Mouse (Mus musculus) CH12.LX (cell line): ENCODE measurements around the gene Krtap27-1. TPM values are rescaled to one million over a fixed set of nuclear protein-coding genes. Genes with fewer than 3 reads are reported as not detected.

Experiments used
- DNase-seq: peaks from one replicate; pipeline ENCODE4 v3.0.0-alpha.2; 2013; ENCODE audit errors: extremely low read depth
- H3K27ac ChIP-seq: 2 replicates; pipeline ENCODE4 v1.5.1; 2012; ENCODE audit warnings: low read depth, mild to moderate bottlenecking, control low read depth, moderate library complexity; ENCODE audit not compliant: insufficient read depth
- H3K27me3 ChIP-seq: replicated peaks from 2 replicates; pipeline ENCODE3; 2012; ENCODE audit warnings: inconsistent platforms
- H3K36me3 ChIP-seq, 2 experiments: replicated peaks in 1 of 2; 2 replicates each; pipeline versions ENCODE3 to v1.6.1; 2012; ENCODE audit warnings: inconsistent platforms in 1 of 2, low read length in 1 of 2, mild to moderate bottlenecking in 1 of 2, mixed read lengths in 1 of 2, moderate library complexity in 1 of 2; ENCODE audit not compliant: control insufficient read depth in 1 of 2, insufficient read depth in 1 of 2
- H3K4me1 ChIP-seq, 2 experiments: 2 replicates each; pipeline ENCODE4 v1.6.1; 2012; ENCODE audit warnings: inconsistent platforms in 1 of 2, moderate library complexity in 1 of 2; ENCODE audit not compliant: insufficient read depth in 2 of 2, control insufficient read depth in 1 of 2
- H3K4me2 ChIP-seq: 2 replicates; pipeline ENCODE4 v1.6.1; 2012; ENCODE audit warnings: low read depth, mild to moderate bottlenecking, control low read depth; ENCODE audit not compliant: poor library complexity, insufficient read depth, severe bottlenecking
- H3K4me3 ChIP-seq, 3 experiments: fragments of 150-350 bp in 1 of 3; sonication (generic) in 1 of 3; replicated peaks in 1 of 3; 2 replicates each; pipeline versions ENCODE3 to v1.5.1; 2011 to 2012; ENCODE audit warnings: low read depth in 2 of 3, low read length in 2 of 3, mild to moderate bottlenecking in 2 of 3, moderate library complexity in 2 of 3, control low read depth in 1 of 3, improper control_type of control experiment in 1 of 3, inconsistent platforms in 1 of 3, mixed read lengths in 1 of 3; ENCODE audit not compliant: poor library complexity in 1 of 3
- H3K79me2 ChIP-seq: replicated peaks from 2 replicates; pipeline ENCODE4 v1.6.1; 2012; ENCODE audit warnings: mild to moderate bottlenecking, moderate library complexity; ENCODE audit not compliant: control insufficient read depth, poor library complexity, insufficient read depth, severe bottlenecking; ENCODE audit errors: extremely low read depth
- H3K9ac ChIP-seq: 2 replicates; pipeline ENCODE4 v1.6.1; 2012; ENCODE audit warnings: low read depth, mild to moderate bottlenecking, control low read depth, moderate library complexity; ENCODE audit not compliant: insufficient read depth
- H3K9me3 ChIP-seq: replicated peaks from 2 replicates; pipeline ENCODE3; 2012; ENCODE audit warnings: low read length, inconsistent platforms, mixed read lengths
- BHLHE40 ChIP-seq: IDR thresholded peaks from 2 replicates; pipeline ENCODE4 v1.6.1; 2011; ENCODE audit warnings: mild to moderate bottlenecking, low read depth, low read length, improper control_type of control experiment
- CHD1 ChIP-seq: IDR thresholded peaks from 2 replicates; pipeline ENCODE4 v1.6.1; 2012; ENCODE audit warnings: low read depth, low read length, improper control_type of control experiment, inconsistent platforms
- CTCF ChIP-seq, 2 experiments: IDR thresholded peaks in 1 of 2; conservative IDR thresholded peaks in 1 of 2; 2 replicates each; pipeline ENCODE4 v1.5.1; 2011 to 2012; ENCODE audit warnings: low read depth in 2 of 2, low read length in 2 of 2, improper control_type of control experiment in 1 of 2, inconsistent platforms in 1 of 2, mild to moderate bottlenecking in 1 of 2, moderate library complexity in 1 of 2
- E2F4 ChIP-seq: IDR thresholded peaks from 2 replicates; pipeline ENCODE4 v1.6.1; 2011; ENCODE audit warnings: low read depth, low read length, improper control_type of control experiment; ENCODE audit not compliant: insufficient replicate concordance
- ETS1 ChIP-seq: conservative IDR thresholded peaks from 2 replicates; pipeline ENCODE4 v1.6.1; 2012; ENCODE audit warnings: low read depth, mild to moderate bottlenecking, inconsistent platforms, low read length, improper control_type of control experiment, moderate library complexity
- JUN ChIP-seq: IDR thresholded peaks from 2 replicates; pipeline ENCODE4 v1.6.1; 2011; ENCODE audit warnings: low read depth, mild to moderate bottlenecking, low read length, improper control_type of control experiment, moderate library complexity; ENCODE audit not compliant: insufficient read depth
- JUND ChIP-seq: conservative IDR thresholded peaks from 2 replicates; pipeline ENCODE4 v1.6.1; 2011; ENCODE audit warnings: low read depth, low read length, improper control_type of control experiment
- MAFK ChIP-seq: IDR thresholded peaks from 2 replicates; pipeline ENCODE4 v1.6.1; 2011; ENCODE audit warnings: low read length, improper control_type of control experiment; ENCODE audit not compliant: insufficient replicate concordance
- MYC ChIP-seq: IDR thresholded peaks from 2 replicates; pipeline ENCODE4 v1.6.1; 2011; ENCODE audit warnings: low read depth, mild to moderate bottlenecking, improper control_type of control experiment, low read length
- POLR2AphosphoS2 ChIP-seq: IDR thresholded peaks from 2 replicates; pipeline ENCODE4 v1.6.1; 2011; ENCODE audit warnings: low read depth, low read length, improper control_type of control experiment
- RAD21 ChIP-seq: IDR thresholded peaks from 2 replicates; pipeline ENCODE4 v1.6.1; 2011; ENCODE audit warnings: low read depth, mild to moderate bottlenecking, low read length, improper control_type of control experiment, moderate library complexity
- SIN3A ChIP-seq: IDR thresholded peaks from 2 replicates; pipeline ENCODE4 v1.6.1; 2012; ENCODE audit warnings: low read length, improper control_type of control experiment, inconsistent platforms
- SMC3 ChIP-seq: IDR thresholded peaks from 2 replicates; pipeline ENCODE4 v1.6.1; 2011; ENCODE audit warnings: low read depth, low read length, improper control_type of control experiment
- TCF12 ChIP-seq: IDR thresholded peaks from 2 replicates; pipeline ENCODE4 v1.6.1; 2014; ENCODE audit warnings: low read depth, mild to moderate bottlenecking, inconsistent platforms, low read length, improper control_type of control experiment
- USF1 ChIP-seq: IDR thresholded peaks from 2 replicates; pipeline ENCODE4 v1.6.1; 2014; ENCODE audit warnings: low read depth, mild to moderate bottlenecking, inconsistent platforms, low read length, improper control_type of control experiment
- ZKSCAN1 ChIP-seq: IDR thresholded peaks from 2 replicates; pipeline ENCODE4 v1.6.1; 2012; ENCODE audit warnings: low read depth, inconsistent platforms, low read length, improper control_type of control experiment, borderline replicate concordance
- ZNF384 ChIP-seq: IDR thresholded peaks from 2 replicates; pipeline ENCODE4 v1.6.1; 2012; ENCODE audit warnings: low read depth, low read length, improper control_type of control experiment, inconsistent platforms
- dilution Hi-C: fragments of 300-500 bp; cut with MboI; formaldehyde crosslinking; loops from 2 replicates; pipeline ENCODE4 v1.14.3; 2020; ENCODE audit warnings: low sequenced_read_pairs; ENCODE audit not compliant: extremely low pct_unique_long_range_greater_than_20kb, extremely low pct_ligation_motif_present
- in situ Hi-C: fragments of 300-500 bp; cut with MboI; formaldehyde crosslinking; loops from 3 replicates; pipeline ENCODE4 v1.14.3; 2019; ENCODE audit warnings: low sequenced_read_pairs, low pct_ligation_motif_present, low pct_unique_long_range_greater_than_20kb, mixed read lengths
- polyA plus RNA-seq: library from polyadenylated mRNA; unstranded; fragments of >175 nt; gene quantifications from 2 replicates; pipeline ENCODE4 v1.2.1, GENCODE M21; 2012; ENCODE audit warnings: low read depth; ENCODE audit not compliant: insufficient read length
- total RNA-seq, 2 experiments: library from RNA; depleted of rRNA; stranded (reverse); fragments of 300-350 nt in 1 of 2; fragments of >200 nt in 1 of 2; gene quantifications; 2 replicates each; pipeline ENCODE4 v1.2.3; 2012 to 2014

Gene Krtap27-1
- total and polyA plus RNA-seq, 3 experiments, result not detected

GRCm38 (mm10) chr16:88640053-88640452, 31.4 kb downstream of the Krtap27-1 start:
- no peaks in the 10 kb centered on the region for H3K27me3 ChIP-seq
- no peak for DNase-seq
- H3K9ac ChIP-seq, result no peak overlapping the region
- H3K4me1 ChIP-seq, result no peaks in the 10 kb centered on the region
- no peak overlapping the region for H3K27ac ChIP-seq
- H3K4me3 ChIP-seq, result no peak overlapping the region
- dilution Hi-C loops (no loop called here), in situ Hi-C loops (no loop called here)
- H3K4me2 ChIP-seq, result no peak overlapping the region
- TF ChIP-seq RAD21 (no peak), POLR2AphosphoS2 (no peak), JUN (no peak), TCF12 (no peak), SIN3A (no peak), ZNF384 (no peak), MYC (no peak), ZKSCAN1 (no peak), E2F4 (no peak)
- peaks cover 58% of the 10 kb centered on the region for H3K9me3 ChIP-seq
- H3K36me3 ChIP-seq, result no peaks in the 10 kb centered on the region
- no peaks in the 10 kb centered on the region for H3K79me2 ChIP-seq

DNA sequence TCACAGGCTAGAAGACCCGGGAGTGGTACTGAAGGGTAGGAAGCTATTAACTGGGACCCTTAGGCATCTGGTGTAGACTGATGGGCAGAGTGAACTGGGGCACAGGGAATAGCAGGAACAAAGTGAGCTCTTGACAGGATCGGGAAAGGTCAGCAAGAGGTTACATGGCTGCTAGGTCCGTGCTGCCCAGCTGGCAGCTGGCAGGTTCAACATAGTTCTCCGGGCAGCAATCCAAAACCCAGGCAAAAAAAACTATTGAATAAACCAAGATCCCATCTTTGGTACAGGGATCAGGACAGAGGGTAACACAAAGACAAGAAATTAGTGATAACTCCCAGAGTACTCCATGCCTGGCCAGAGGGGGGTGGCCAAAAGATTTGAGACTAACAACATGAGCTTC, 36.3 kb downstream of the Krtap27-1 start:
- H3K27ac ChIP-seq, result no peak overlapping the region
- no peak for DNase-seq
- no peak for TF ChIP-seq CTCF (conservative IDR thresholded peaks at IDR 0.05 in 1 of 2, IDR thresholded peaks at IDR 0.05 in 1 of 2; ENCODE audit: low read depth in 2 of 2, low read length in 2 of 2)
- TF ChIP-seq MAFK, result no peak
- no peak for TF ChIP-seq ETS1
- TF ChIP-seq SMC3, result no peak
- TF ChIP-seq JUND, result no peak
- no peak for TF ChIP-seq CHD1
- no peak for TF ChIP-seq JUN
- TF ChIP-seq USF1, result no peak
- H3K9ac ChIP-seq, result no peak overlapping the region
- no peak overlapping the region for H3K4me2 ChIP-seq
- H3K79me2 ChIP-seq, result no peaks in the 10 kb centered on the region
- peaks cover 66% of the 10 kb centered on the region for H3K9me3 ChIP-seq
- no peaks in the 10 kb centered on the region for H3K4me1 ChIP-seq
- H3K27me3 ChIP-seq, result no peaks in the 10 kb centered on the region
- H3K36me3 ChIP-seq, result no peaks in the 10 kb centered on the region
- in situ Hi-C loops, result no loop called here
- no peak overlapping the region for H3K4me3 ChIP-seq
- dilution Hi-C loops, result no loop called here

DNA sequence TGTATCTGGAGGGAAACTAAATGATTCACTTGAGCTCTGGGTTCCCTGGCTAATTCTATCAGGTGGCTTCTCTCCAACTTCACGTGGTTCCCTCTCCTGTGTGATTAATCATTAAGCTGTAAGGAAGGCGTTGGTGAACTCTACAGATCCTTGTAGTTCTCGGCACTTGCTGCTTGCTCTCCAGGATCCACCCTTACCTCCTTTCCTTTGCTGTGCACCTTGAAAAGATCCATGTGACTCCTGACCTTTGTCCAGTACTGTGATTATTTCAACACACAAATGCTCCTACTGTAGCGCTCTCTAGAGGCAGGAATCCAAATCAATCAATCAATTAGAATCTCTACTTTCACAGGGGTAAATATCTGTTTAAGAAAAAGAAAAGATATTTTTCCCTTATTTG, 40.0 kb downstream of the Krtap27-1 start:
- no peaks in the 10 kb centered on the region for H3K36me3 ChIP-seq
- dilution Hi-C loops, result no loop called here
- H3K4me1 ChIP-seq, result no peaks in the 10 kb centered on the region
- TF ChIP-seq ZKSCAN1 (no peak), BHLHE40 (no peak), ETS1 (no peak)
- no peak overlapping the region for H3K27ac ChIP-seq
- H3K27me3 ChIP-seq, result no peaks in the 10 kb centered on the region
- in situ Hi-C loops, result no loop called here
- no peaks in the 10 kb centered on the region for H3K79me2 ChIP-seq
- no peak overlapping the region for H3K9ac ChIP-seq
- H3K4me3 ChIP-seq, result no peak overlapping the region
- no peak overlapping the region for H3K4me2 ChIP-seq
- peaks cover 73% of the 10 kb centered on the region for H3K9me3 ChIP-seq
- DNase-seq, result no peak
